Mouse (Mus musculus): ENCODE measurements around the gene Letm1. TPM values are rescaled to one million over a fixed set of nuclear protein-coding genes. Genes with fewer than 3 reads are reported as not detected.

Gene Letm1
- polyA plus RNA-seq, 1 experiment = 127 TPM

DNA sequence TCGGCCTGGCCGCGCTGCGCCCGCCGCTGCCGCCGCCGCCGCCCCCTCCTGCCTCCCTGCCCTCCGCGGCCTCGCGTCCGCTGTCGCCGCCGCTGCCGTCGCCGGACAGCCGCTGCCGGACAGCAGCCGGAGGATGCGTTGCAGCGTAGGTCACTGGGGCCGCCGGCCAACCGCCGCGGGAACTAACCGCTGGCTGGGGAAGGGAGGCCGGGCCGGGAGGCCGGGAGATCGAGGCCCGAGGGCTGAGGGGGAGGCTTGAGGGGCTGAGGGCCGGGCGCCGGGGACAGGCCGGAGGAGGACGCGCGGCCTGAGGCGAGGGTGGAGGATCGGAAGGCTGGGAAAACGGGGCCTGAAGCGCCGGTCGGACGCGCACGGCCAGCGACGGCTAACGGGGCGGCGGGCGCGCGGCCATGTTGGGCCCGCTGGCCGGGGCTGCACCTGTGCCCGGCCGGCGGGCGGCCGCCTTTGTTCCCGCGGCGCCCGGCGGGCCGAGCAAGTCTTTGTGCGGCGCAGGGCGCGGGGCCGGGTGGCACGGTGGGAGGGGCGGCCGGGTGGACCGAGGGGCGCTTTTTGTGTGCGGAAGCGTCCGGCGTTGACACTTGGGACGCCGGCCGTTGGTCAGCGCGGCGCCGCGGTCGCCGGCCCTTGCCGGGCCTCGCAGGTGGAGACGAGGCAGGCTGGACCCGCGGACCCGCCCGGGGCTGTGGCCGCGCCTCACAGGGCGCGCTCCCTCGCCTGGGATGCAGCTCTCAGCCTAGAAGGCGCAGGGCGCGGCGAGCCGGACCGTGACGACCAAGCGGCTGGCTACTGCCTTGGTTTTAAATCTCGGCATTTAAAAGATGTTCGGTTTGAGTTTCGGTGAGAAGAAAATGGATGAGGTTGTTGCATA is 38.4 kb upstream of the Letm1 start:
- under 1% methylated on average over 114 of the region's 121 CpGs for WGBS
- H3K36me3 ChIP-seq (ENCODE audit: control insufficient read depth, insufficient read depth, low read length) = no peaks in the 10 kb centered on the region
- peaks cover 7% of the 10 kb centered on the region; the same call in 1 of the 2 replicates for H3K4me1 ChIP-seq (ENCODE audit: control insufficient read depth, insufficient read depth, insufficient read length, low read length)
- H3K4me3 ChIP-seq (ENCODE audit: low read depth, low read length) = peak overlapping the region; percentile 79
- TF ChIP-seq CTCF (IDR thresholded peaks at IDR 0.05; ENCODE audit: extremely low read depth, insufficient read length, insufficient replicate concordance, low read depth, low read length) = no peak
- TF ChIP-seq POLR2A (IDR thresholded peaks at IDR 0.05; ENCODE audit: low read depth, low read length) = peak; percentile 22; the same call in 1 of the 2 replicates
- no peaks in the 10 kb centered on the region for H3K27me3 ChIP-seq (ENCODE audit: control insufficient read depth, insufficient read depth, low read length)
- peak overlapping the region; percentile 60 for H3K27ac ChIP-seq (ENCODE audit: insufficient read depth, low read depth, low read length)

DNA sequence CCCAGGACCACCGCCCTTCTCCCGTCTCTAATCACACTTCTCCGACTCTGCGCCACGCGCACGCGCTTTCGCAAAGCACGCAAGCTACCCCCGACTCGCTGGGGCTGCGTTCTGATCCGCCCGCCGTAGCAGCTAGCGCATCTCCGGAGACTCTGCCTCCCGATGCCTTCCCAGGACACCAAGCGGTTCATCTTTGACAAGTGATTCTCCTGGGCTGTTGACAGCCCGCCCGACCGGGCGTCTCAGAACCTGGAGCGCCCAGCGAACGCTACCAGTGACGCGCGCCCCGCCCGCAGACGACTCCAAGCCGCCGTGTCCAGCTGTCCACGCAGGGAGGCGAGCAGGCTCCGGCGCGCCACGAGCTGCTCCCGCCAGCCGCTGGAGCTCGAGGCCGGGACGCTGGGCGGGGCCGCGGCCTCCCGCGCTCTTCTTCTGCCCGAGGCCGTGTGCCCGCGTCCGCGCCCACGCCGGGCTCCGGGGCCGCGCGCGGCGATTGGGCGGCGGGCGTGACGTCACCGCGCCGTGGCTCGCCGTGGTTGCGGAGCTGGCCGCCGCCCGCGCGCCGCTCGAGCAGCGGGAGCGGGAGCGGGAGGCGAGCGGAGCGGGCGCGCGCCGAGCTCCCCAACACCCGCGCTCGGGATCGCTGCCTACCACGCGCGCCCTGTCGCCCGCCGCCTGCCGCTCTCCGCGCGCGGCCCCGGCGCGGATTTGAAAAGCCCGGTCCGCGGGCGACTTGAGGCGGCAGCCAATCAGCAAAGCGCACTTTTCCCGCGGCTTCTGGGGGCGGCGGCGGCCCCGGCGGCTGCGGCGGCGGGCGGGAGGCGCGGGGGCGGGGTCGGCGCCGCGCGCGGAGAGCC is 37.5 kb upstream of the Letm1 start, which contains the start of gene Nsd2:
Gene Nsd2, plus strand, starts transcription at position 850 of the 857 bp plus-strand sequence.
- peak within 1 kb of the TSS; percentile 60 for H3K27ac ChIP-seq (ENCODE audit: insufficient read depth, low read depth, low read length)
- no peak for TF ChIP-seq CTCF (IDR thresholded peaks at IDR 0.05; ENCODE audit: extremely low read depth, insufficient read length, insufficient replicate concordance, low read depth, low read length)
- no peak; the same call in 1 of the 2 replicates for TF ChIP-seq POLR2A (IDR thresholded peaks at IDR 0.05; ENCODE audit: low read depth, low read length)
- under 1% methylated on average over 127 of the region's 136 CpGs for WGBS
- H3K4me1 ChIP-seq (ENCODE audit: control insufficient read depth, insufficient read depth, insufficient read length, low read length) = peaks cover 9% of the 10 kb centered on the region; the same call in 1 of the 2 replicates
- peak within 1 kb of the TSS; percentile 79 for H3K4me3 ChIP-seq (ENCODE audit: low read depth, low read length)
- no peaks in the 10 kb centered on the region for H3K36me3 ChIP-seq (ENCODE audit: control insufficient read depth, insufficient read depth, low read length)
- no peaks in the 10 kb centered on the region for H3K27me3 ChIP-seq (ENCODE audit: control insufficient read depth, insufficient read depth, low read length)

DNA sequence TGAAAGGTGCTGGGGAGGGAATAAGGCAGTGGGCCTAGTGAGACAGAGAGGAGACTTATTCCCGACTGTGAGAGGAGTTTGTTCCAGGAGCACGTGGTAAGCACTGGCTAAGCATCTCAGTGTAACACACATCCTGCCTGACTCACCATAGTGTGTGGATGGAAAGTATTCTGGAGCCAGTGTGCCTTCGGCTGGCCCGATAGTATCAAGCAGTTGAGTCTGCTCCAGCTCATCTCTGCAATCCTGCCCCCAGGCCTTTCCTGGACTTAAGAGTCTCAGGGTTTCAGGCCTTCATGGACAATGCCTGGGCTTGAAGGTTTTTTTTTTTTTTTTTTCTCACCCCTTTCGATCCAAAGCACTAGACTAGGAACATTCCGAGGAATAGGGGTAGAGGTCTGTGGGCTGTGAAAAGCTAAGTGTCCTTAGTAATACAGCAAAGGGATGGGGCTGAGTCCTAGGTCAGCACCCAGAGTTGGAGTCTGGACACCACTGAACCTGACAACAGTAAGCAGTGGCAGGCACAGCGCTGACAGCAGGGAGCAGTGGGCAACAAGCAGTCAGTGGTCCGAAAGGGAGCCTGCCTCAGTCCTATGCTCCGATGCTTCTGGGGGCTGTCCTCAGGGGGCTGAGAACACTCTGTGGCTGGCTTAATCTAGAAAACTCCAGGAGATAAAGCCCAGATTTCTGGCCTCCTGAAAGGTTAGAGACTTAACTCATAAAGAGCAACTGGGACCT is 36.7 kb upstream of the Letm1 start:
- H3K27me3 ChIP-seq (ENCODE audit: control insufficient read depth, insufficient read depth, low read length) = no peaks in the 10 kb centered on the region
- TF ChIP-seq CTCF (IDR thresholded peaks at IDR 0.05; ENCODE audit: extremely low read depth, insufficient read length, insufficient replicate concordance, low read depth, low read length) = no peak
- no peak for TF ChIP-seq POLR2A (IDR thresholded peaks at IDR 0.05; ENCODE audit: low read depth, low read length)
- peak overlapping the region; percentile 79 for H3K4me3 ChIP-seq (ENCODE audit: low read depth, low read length)
- no peaks in the 10 kb centered on the region for H3K36me3 ChIP-seq (ENCODE audit: control insufficient read depth, insufficient read depth, low read length)
- peaks cover 9% of the 10 kb centered on the region; the same call in 1 of the 2 replicates for H3K4me1 ChIP-seq (ENCODE audit: control insufficient read depth, insufficient read depth, insufficient read length, low read length)
- 35% methylated on average over 9 of the region's 9 CpGs for WGBS
- H3K27ac ChIP-seq (ENCODE audit: insufficient read depth, low read depth, low read length) = no peak overlapping the region

DNA sequence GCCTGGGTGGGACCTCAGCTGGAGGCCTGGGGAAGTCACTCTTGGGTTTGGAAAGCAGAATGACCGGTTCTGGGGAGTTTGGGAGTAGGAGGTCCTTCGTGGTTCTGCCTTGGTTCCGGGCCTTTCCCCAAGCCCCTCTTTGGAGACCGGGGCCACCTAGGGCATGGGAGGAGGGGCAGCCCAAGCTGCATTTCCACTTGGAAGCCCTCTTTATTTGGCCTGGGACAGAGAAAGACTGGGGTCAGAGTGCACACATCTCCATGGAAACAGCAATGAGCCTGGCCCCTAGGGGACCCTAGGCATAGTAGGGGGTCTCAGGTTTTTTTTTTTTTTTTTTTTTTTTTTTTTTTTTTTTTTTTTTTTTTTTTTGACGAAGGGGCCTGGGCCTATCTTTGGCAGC is 35.5 kb upstream of the Letm1 start:
- H3K27ac ChIP-seq (ENCODE audit: insufficient read depth, low read depth, low read length) = no peak overlapping the region
- H3K27me3 ChIP-seq (ENCODE audit: control insufficient read depth, insufficient read depth, low read length) = no peaks in the 10 kb centered on the region
- no peak for TF ChIP-seq CTCF (IDR thresholded peaks at IDR 0.05; ENCODE audit: extremely low read depth, insufficient read length, insufficient replicate concordance, low read depth, low read length)
- H3K4me3 ChIP-seq (ENCODE audit: low read depth, low read length) = no peak overlapping the region
- peaks cover 9% of the 10 kb centered on the region; the same call in 1 of the 2 replicates for H3K4me1 ChIP-seq (ENCODE audit: control insufficient read depth, insufficient read depth, insufficient read length, low read length)
- 43% methylated on average over 5 of the region's 5 CpGs for WGBS
- no peaks in the 10 kb centered on the region for H3K36me3 ChIP-seq (ENCODE audit: control insufficient read depth, insufficient read depth, low read length)

DNA sequence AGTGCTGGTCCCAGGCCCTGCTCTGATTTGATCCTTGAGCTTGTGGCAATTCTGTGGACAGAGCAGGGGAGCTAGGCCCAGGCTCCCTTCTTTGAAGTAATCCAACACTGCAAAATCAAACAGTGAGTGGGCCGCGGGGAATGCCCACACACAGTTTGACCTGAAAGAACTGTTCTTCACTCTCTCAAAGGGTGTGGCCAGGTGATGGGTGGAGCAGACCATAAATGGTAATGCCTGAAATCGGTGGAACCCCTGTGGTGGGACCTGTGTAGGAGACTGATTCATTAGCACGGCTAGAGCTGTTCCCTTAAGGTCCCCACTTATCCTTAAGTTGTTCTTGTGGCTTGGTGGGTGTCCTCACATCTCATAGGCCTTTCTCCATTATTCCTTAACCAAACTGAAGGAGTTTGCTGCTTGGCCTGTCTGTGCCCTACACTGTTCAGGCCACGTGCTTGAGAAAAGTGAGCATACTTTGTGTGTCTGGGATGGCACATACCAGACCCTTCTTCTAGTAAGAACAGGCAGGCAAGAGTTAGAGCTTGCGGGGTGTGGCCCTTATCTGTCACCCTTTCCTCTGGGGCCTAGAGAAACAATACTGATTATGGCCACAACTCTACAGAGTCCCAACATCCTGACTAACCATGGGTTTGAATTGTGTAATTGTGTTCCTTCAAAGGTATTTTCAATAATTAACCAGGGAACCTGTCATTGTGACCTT is 33.5 kb upstream of the Letm1 start:
- H3K36me3 ChIP-seq (ENCODE audit: control insufficient read depth, insufficient read depth, low read length) = no peaks in the 10 kb centered on the region
- no peak overlapping the region for H3K4me3 ChIP-seq (ENCODE audit: low read depth, low read length)
- TF ChIP-seq POLR2A (IDR thresholded peaks at IDR 0.05; ENCODE audit: low read depth, low read length) = no peak
- TF ChIP-seq CTCF (IDR thresholded peaks at IDR 0.05; ENCODE audit: extremely low read depth, insufficient read length, insufficient replicate concordance, low read depth, low read length) = no peak
- H3K27me3 ChIP-seq (ENCODE audit: control insufficient read depth, insufficient read depth, low read length) = no peaks in the 10 kb centered on the region
- no peak overlapping the region for H3K27ac ChIP-seq (ENCODE audit: insufficient read depth, low read depth, low read length)
- 20% methylated on average over 6 of the region's 6 CpGs for WGBS
- peaks cover 9% of the 10 kb centered on the region; the same call in 1 of the 2 replicates for H3K4me1 ChIP-seq (ENCODE audit: control insufficient read depth, insufficient read depth, insufficient read length, low read length)

DNA sequence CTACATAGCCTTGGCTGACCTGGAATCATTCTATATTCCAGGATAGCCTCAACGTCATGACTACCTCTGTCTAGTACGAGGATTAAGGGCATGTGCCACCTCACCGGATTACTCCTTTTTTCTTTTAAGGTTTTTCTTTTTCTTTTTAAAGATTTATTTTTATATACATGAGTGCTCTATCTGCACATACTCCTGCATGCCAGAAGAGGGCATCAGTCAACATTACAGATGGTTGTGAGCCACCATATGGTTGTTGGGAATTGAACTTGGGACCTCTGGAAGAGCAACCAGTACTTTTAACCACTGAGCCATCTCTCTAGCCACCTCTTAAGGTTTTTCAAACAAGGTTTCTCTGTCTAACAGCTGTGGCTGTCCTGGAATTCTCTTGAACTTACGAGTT is 28.9 kb upstream of the Letm1 start:
- Histone ChIP-seq H3K36me3 (ENCODE audit: control insufficient read depth, insufficient read depth, low read length) (no peaks in the 10 kb centered on the region), H3K27ac (ENCODE audit: insufficient read depth, low read depth, low read length) (no peak overlapping the region), H3K27me3 (ENCODE audit: control insufficient read depth, insufficient read depth, low read length) (no peaks in the 10 kb centered on the region), H3K4me1 (ENCODE audit: control insufficient read depth, insufficient read depth, insufficient read length, low read length) (peaks cover 7% of the 10 kb centered on the region; the same call in 1 of the 2 replicates), H3K4me3 (ENCODE audit: low read depth, low read length) (no peak overlapping the region)
- WGBS = 93% methylated on average over 4 of the region's 4 CpGs
- TF ChIP-seq CTCF (IDR thresholded peaks at IDR 0.05; ENCODE audit: extremely low read depth, insufficient read length, insufficient replicate concordance, low read depth, low read length) = no peak
- no peak for TF ChIP-seq POLR2A (IDR thresholded peaks at IDR 0.05; ENCODE audit: low read depth, low read length)
